Mouse (Mus musculus): ENCODE data around the gene Camsap3. TPM values are rescaled to one million over a fixed set of nuclear protein-coding genes. Genes with fewer than 3 reads are reported as not detected.
"Not testable (repeated sequence)": the region's sequence is repeated elsewhere in the genome, so short reads cannot be mapped to it uniquely, and the experiment has no call there.

Gene Camsap3
- polyA plus RNA-seq, 1 experiment from 2014 or later: 22.9 TPM

- H3K36me3 ChIP-seq: no peaks in the 10 kb centered on the region
- 79% methylated on average over 9 of the region's 9 CpGs for WGBS
- no peaks in the 10 kb centered on the region for H3K4me1 ChIP-seq
- ATAC-seq (ENCODE audit: low FRiP score, low read depth): no peak
- no peak overlapping the region for H3K4me2 ChIP-seq (replicated peaks)
- no peaks in the 10 kb centered on the region for H3K27me3 ChIP-seq
- H3K9me3 ChIP-seq: no peaks in the 10 kb centered on the region
- H3K9ac ChIP-seq (replicated peaks): no peak overlapping the region
- no peak overlapping the region for H3K27ac ChIP-seq (replicated peaks)
- H3K4me3 ChIP-seq: no peak overlapping the region
Measured at GRCm38 (mm10) chr8:3579390-3580364, 7.4 kb upstream of the Camsap3 start.

- H3K36me3 ChIP-seq; ATAC-seq (ENCODE audit: low FRiP score, low read depth); H3K9me3 ChIP-seq; H3K4me2 ChIP-seq (replicated peaks); H3K4me3 ChIP-seq; H3K4me1 ChIP-seq; H3K27ac ChIP-seq (replicated peaks); H3K27me3 ChIP-seq; H3K9ac ChIP-seq (replicated peaks): not testable (repeated sequence)
- WGBS: 87% methylated on average over 3 of the region's 3 CpGs
Measured at GRCm38 (mm10) chr8:3581961-3582360, 5.1 kb upstream of the Camsap3 start.

- Histone ChIP-seq H3K4me2 (replicated peaks) (no peak overlapping the region), H3K36me3 (no peaks in the 10 kb centered on the region), H3K9ac (replicated peaks) (no peak overlapping the region), H3K27me3 (peaks cover 12% of the 10 kb centered on the region; the same call in 1 of the 2 replicates), H3K4me3 (no peak overlapping the region), H3K27ac (replicated peaks) (no peak overlapping the region), H3K9me3 (no peaks in the 10 kb centered on the region), H3K4me1 (peaks cover 9% of the 10 kb centered on the region; the same call in 1 of the 2 replicates)
- no peak for ATAC-seq (ENCODE audit: low FRiP score, low read depth)
- 89% methylated on average over 2 of the region's 2 CpGs for WGBS
Measured at GRCm38 (mm10) chr8:3586452-3586851, 641 bp upstream of the Camsap3 start.

DNA sequence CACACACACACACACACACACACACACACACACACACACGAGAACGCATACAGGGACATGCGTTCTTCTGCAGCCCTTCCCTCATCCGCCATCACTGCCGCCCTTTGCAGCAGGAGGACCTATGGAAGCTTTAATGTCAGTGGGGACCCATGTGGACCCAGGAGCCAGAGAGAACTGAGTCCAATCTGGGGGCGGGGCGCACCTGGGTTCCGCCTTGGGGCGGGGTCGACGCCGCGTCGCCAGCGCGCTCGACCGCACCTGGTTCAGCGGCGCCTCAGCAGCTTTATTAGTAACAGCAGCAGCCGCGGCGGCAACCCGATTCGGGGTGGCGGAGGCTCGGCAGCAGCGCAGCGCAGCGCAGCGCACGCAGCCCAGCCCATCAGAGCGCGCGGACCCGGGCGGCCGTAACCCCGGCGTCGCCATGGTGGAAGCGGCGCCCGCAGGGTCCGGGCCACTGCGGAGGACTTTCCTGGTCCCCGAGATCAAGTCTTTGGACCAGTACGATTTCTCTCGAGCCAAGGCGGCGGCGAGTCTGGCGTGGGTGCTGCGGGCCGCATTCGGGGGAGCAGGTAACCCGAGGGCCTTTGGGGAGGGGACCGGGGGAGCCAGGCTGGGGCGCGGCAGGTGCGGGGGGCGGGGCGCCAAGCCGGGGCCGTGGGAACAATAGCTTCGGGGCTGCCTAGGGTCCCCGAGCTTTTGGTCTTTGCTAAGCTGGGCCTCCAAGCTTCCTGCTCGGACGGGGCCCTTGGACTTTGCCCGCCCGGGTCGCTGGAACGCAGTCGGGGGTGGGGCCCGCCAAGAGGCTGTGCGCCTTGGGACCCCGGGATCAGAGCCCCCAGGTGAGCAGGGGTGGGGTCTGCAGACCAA is 531 bp downstream of the Camsap3 start:
- peaks cover 12% of the 10 kb centered on the region; the same call in 1 of the 2 replicates for H3K27me3 ChIP-seq
- H3K27ac ChIP-seq (replicated peaks): peak overlapping the region; percentile 79
- H3K4me3 ChIP-seq: peak overlapping the region; percentile 90
- H3K4me2 ChIP-seq (replicated peaks): peak overlapping the region; percentile 85
- H3K9me3 ChIP-seq: no peaks in the 10 kb centered on the region
- H3K4me1 ChIP-seq: peaks cover 9% of the 10 kb centered on the region; the same call in 1 of the 2 replicates
- peak; percentile 82 for ATAC-seq (ENCODE audit: low FRiP score, low read depth)
- WGBS: under 1% methylated on average over 74 of the region's 77 CpGs
- no peaks in the 10 kb centered on the region for H3K36me3 ChIP-seq
- peak overlapping the region; percentile 93 for H3K9ac ChIP-seq (replicated peaks)

DNA sequence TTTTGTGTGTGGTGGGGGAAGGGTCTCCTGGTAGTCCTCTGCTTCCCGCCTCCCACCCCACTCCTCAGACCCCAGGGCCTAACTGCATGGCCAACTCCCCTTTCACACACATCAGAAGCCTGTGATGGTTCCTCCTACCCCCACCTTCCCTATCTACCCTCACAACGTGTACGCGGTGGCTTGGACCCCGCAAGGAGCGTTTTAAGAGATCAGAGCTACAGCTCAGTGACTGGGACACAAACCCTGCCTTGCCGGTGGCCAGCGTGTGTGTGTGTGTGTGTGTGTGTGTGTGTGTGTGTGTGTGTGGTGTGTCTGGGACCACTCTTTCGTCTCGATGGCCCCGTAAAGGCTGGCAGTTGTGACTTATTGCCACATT is 1.2 kb downstream of the Camsap3 start:
- H3K27ac ChIP-seq (replicated peaks): peak overlapping the region; percentile 79
- H3K27me3 ChIP-seq: peaks cover 12% of the 10 kb centered on the region; the same call in 1 of the 2 replicates
- peak overlapping the region; percentile 85 for H3K4me2 ChIP-seq (replicated peaks)
- WGBS: 2% methylated on average over 11 of the region's 11 CpGs
- H3K4me3 ChIP-seq: peak overlapping the region; percentile 90
- H3K36me3 ChIP-seq: no peaks in the 10 kb centered on the region
- H3K9ac ChIP-seq (replicated peaks): peak overlapping the region; percentile 93
- no peaks in the 10 kb centered on the region for H3K9me3 ChIP-seq
- ATAC-seq (ENCODE audit: low FRiP score, low read depth): peak; percentile 68
- peaks cover 9% of the 10 kb centered on the region; the same call in 1 of the 2 replicates for H3K4me1 ChIP-seq

DNA sequence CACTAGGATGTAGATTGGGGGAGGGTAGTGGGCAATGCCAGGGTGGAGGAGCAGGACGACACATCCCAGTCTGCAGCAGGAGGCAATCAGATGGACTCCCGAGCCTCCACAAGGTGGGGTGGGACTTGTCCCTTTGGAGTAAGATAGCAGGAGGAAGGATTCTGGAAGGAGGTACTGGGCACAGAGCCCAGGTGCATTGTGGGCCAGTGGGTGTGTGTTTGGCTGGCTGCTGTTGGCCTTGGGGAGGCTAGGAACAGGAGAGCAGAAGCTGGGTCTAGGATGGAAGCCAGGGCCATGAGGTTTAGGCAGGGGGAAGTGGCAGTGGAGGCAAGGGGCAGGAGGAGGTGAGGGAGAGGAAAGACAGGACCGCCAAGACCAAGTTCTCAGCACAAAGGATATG is 6.4 kb downstream of the Camsap3 start:
- no peak overlapping the region for H3K27ac ChIP-seq (replicated peaks)
- no peak overlapping the region for H3K9ac ChIP-seq (replicated peaks)
- H3K9me3 ChIP-seq: no peaks in the 10 kb centered on the region
- H3K27me3 ChIP-seq: no peaks in the 10 kb centered on the region
- peaks cover 7% of the 10 kb centered on the region for H3K36me3 ChIP-seq
- no peak overlapping the region for H3K4me3 ChIP-seq
- no peak overlapping the region for H3K4me2 ChIP-seq (replicated peaks)
- WGBS: 69% methylated on average over 3 of the region's 3 CpGs
- ATAC-seq (ENCODE audit: low FRiP score, low read depth): no peak
- peaks cover 6% of the 10 kb centered on the region; the same call in 1 of the 2 replicates for H3K4me1 ChIP-seq

DNA sequence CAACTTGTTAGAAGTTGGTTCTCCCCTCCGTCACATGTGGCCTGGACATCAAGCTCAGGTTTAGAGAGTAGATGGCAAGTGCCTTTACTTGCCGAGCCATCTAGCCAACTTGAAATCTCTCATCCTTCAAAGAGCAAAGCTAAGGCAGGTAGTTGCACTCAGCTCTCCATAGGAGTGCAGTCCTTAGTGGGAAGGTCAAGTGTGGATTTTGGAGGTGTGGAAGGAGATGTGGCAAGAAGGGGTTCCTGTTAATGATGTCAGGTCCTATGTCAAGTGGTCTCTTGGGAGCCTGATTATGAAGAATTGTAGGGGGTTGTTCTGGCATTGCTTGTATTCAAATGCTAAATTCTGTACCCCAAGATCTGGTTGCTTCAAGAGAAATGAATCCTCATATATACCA is 7.4 kb downstream of the Camsap3 start:
- WGBS: 90% methylated on average over 2 of the region's 2 CpGs
- Histone ChIP-seq H3K4me1 (no peaks in the 10 kb centered on the region), H3K27ac (replicated peaks) (no peak overlapping the region), H3K9ac (replicated peaks) (no peak overlapping the region), H3K4me2 (replicated peaks) (no peak overlapping the region), H3K4me3 (no peak overlapping the region), H3K9me3 (no peaks in the 10 kb centered on the region), H3K27me3 (no peaks in the 10 kb centered on the region), H3K36me3 (peaks cover 17% of the 10 kb centered on the region)
- ATAC-seq (ENCODE audit: low FRiP score, low read depth): no peak

DNA sequence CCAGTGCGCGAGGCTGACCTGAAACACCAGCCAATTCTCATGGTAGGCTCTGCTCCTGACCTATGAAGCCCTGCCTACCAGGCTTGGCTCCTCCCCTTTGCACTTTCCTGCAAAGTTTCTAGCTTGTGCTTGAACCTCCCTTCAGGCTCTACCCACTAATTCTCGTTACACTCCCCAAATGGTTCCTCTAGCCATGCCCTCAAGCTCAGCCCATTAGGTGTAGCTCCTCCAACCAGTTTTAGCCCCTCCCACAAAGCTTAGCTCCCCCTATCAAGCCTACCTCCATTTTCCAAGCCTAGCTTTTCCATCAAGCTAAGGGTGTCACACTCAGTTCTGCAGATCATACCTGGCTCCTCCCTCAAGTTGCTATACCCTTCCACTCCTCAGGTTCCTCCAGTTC is 11.0 kb downstream of the Camsap3 start:
- WGBS: 87% methylated on average over 3 of the region's 3 CpGs
- ATAC-seq (ENCODE audit: low FRiP score, low read depth): no peak
- H3K36me3 ChIP-seq: peaks cover 47% of the 10 kb centered on the region

GRCm38 (mm10) chr8:3599219-3599618 is 12.1 kb downstream of the Camsap3 start:
- no peaks in the 10 kb centered on the region for H3K4me1 ChIP-seq
- H3K4me2 ChIP-seq (replicated peaks): no peak overlapping the region
- 82% methylated on average over 1 of the region's 1 CpGs for WGBS
- H3K36me3 ChIP-seq: peaks cover 59% of the 10 kb centered on the region
- H3K9me3 ChIP-seq: no peaks in the 10 kb centered on the region
- no peak overlapping the region for H3K27ac ChIP-seq (replicated peaks)
- H3K4me3 ChIP-seq: no peak overlapping the region
- H3K9ac ChIP-seq (replicated peaks): no peak overlapping the region
- no peaks in the 10 kb centered on the region for H3K27me3 ChIP-seq
- no peak for ATAC-seq (ENCODE audit: low FRiP score, low read depth)

More for the DNA sequence above, 11.0 kb downstream of the Camsap3 start:
- H3K4me1 ChIP-seq: no peaks in the 10 kb centered on the region
- no peak overlapping the region for H3K9ac ChIP-seq (replicated peaks)
- H3K4me3 ChIP-seq: no peak overlapping the region
- H3K4me2 ChIP-seq (replicated peaks): no peak overlapping the region
- H3K27ac ChIP-seq (replicated peaks): no peak overlapping the region
- H3K27me3 ChIP-seq: no peaks in the 10 kb centered on the region
- H3K9me3 ChIP-seq: no peaks in the 10 kb centered on the region

- 95% methylated on average over 6 of the region's 6 CpGs for WGBS
- Histone ChIP-seq H3K27ac (replicated peaks) (no peak overlapping the region), H3K9me3 (no peaks in the 10 kb centered on the region), H3K9ac (replicated peaks) (no peak overlapping the region), H3K27me3 (no peaks in the 10 kb centered on the region), H3K4me3 (no peak overlapping the region), H3K4me1 (no peaks in the 10 kb centered on the region), H3K36me3 (peaks cover 69% of the 10 kb centered on the region), H3K4me2 (replicated peaks) (no peak overlapping the region)
- ATAC-seq (ENCODE audit: low FRiP score, low read depth): no peak
Measured at GRCm38 (mm10) chr8:3600401-3600800, 13.3 kb downstream of the Camsap3 start.

- no peaks in the 10 kb centered on the region for H3K4me1 ChIP-seq
- H3K4me3 ChIP-seq: no peak overlapping the region
- no peak overlapping the region for H3K4me2 ChIP-seq (replicated peaks)
- H3K9ac ChIP-seq (replicated peaks): no peak overlapping the region
- no peaks in the 10 kb centered on the region for H3K9me3 ChIP-seq
- no peak for ATAC-seq (ENCODE audit: low FRiP score, low read depth)
- H3K27me3 ChIP-seq: no peaks in the 10 kb centered on the region
- WGBS: 76% methylated on average over 13 of the region's 13 CpGs
- no peak overlapping the region for H3K27ac ChIP-seq (replicated peaks)
- peaks cover 91% of the 10 kb centered on the region for H3K36me3 ChIP-seq
Measured at GRCm38 (mm10) chr8:3603439-3603838, 16.3 kb downstream of the Camsap3 start.

- H3K27ac ChIP-seq (replicated peaks): no peak overlapping the region
- no peaks in the 10 kb centered on the region for H3K9me3 ChIP-seq
- H3K4me1 ChIP-seq: no peaks in the 10 kb centered on the region
- H3K9ac ChIP-seq (replicated peaks): no peak overlapping the region
- H3K36me3 ChIP-seq: peaks cover 97% of the 10 kb centered on the region
- WGBS: 98% methylated on average over 16 of the region's 16 CpGs
- H3K27me3 ChIP-seq: no peaks in the 10 kb centered on the region
- no peak overlapping the region for H3K4me2 ChIP-seq (replicated peaks)
- ATAC-seq (ENCODE audit: low FRiP score, low read depth): no peak
- no peak overlapping the region for H3K4me3 ChIP-seq
Measured at GRCm38 (mm10) chr8:3606593-3606992, 19.5 kb downstream of the Camsap3 start.
